Mouse (Mus musculus): Measurements from ENCODE around the gene Rexo4. TPM values are rescaled to one million over a fixed set of nuclear protein-coding genes. Genes with fewer than 3 reads are reported as not detected.
A peak's percentile ranks its signal among the peaks of the same experiment; 100 is the strongest.

The Rexo4 gene
- polyA plus RNA-seq, 1 experiment, result 82.2 TPM

GRCm38 (mm10) chr2:26973960-26974359 lies 9.8 kb upstream of the Rexo4 start:
- H3K27ac ChIP-seq (ENCODE audit: insufficient read depth, low read length), result no peak overlapping the region
- H3K4me3 ChIP-seq (ENCODE audit: insufficient read depth, low read length), result no peak overlapping the region
- H3K4me1 ChIP-seq (ENCODE audit: control insufficient read depth, insufficient read depth, low read length), result no peaks in the 10 kb centered on the region
- no peak for TF ChIP-seq CTCF (IDR thresholded peaks at IDR 0.05; ENCODE audit: extremely low read depth, insufficient read depth, low read length)
- TF ChIP-seq POLR2A (IDR thresholded peaks at IDR 0.05; ENCODE audit: extremely low read depth, insufficient read depth, low read length), result no peak

- no peak for TF ChIP-seq POLR2A (IDR thresholded peaks at IDR 0.05; ENCODE audit: extremely low read depth, insufficient read depth, low read length)
- TF ChIP-seq CTCF (IDR thresholded peaks at IDR 0.05; ENCODE audit: extremely low read depth, insufficient read depth, low read length), result no peak
These were observed 8.9 kb upstream of the Rexo4 start, which contains the start of gene Adamts13 for GRCm38 (mm10) chr2:26973116-26973515. Gene Adamts13 (plus strand): TSS chr2:26973416.

GRCm38 (mm10) chr2:26967262-26967661 lies 3.1 kb upstream of the Rexo4 start:
- TF ChIP-seq POLR2A (IDR thresholded peaks at IDR 0.05; ENCODE audit: extremely low read depth, insufficient read depth, low read length) (no peak), CTCF (IDR thresholded peaks at IDR 0.05; ENCODE audit: extremely low read depth, insufficient read depth, low read length) (no peak)
- no peak overlapping the region for H3K4me3 ChIP-seq (ENCODE audit: insufficient read depth, low read length)
- no peak overlapping the region for H3K27ac ChIP-seq (ENCODE audit: insufficient read depth, low read length)
- peaks cover 2% of the 10 kb centered on the region; the same call in 1 of the 2 replicates for H3K4me1 ChIP-seq (ENCODE audit: control insufficient read depth, insufficient read depth, low read length)

More at GRCm38 (mm10) chr2:26973116-26973515, 8.9 kb upstream of the Rexo4 start, which contains the start of gene Adamts13:
- Histone ChIP-seq H3K4me3 (ENCODE audit: insufficient read depth, low read length) (no peak within 1 kb of the TSS), H3K4me1 (ENCODE audit: control insufficient read depth, insufficient read depth, low read length) (no peaks in the 10 kb centered on the region), H3K27ac (ENCODE audit: insufficient read depth, low read length) (no peak within 1 kb of the TSS)

- Histone ChIP-seq H3K27ac (ENCODE audit: insufficient read depth, low read length) (peak overlapping the region; percentile 23; the same call in 1 of the 2 replicates), H3K4me3 (ENCODE audit: insufficient read depth, low read length) (peak overlapping the region; percentile 41), H3K4me1 (ENCODE audit: control insufficient read depth, insufficient read depth, low read length) (peaks cover 9% of the 10 kb centered on the region; the same call in 1 of the 2 replicates)
- TF ChIP-seq POLR2A (IDR thresholded peaks at IDR 0.05; ENCODE audit: extremely low read depth, insufficient read depth, low read length) (no peak), CTCF (IDR thresholded peaks at IDR 0.05; ENCODE audit: extremely low read depth, insufficient read depth, low read length) (no peak)
These were observed 661 bp upstream of the Rexo4 start for GRCm38 (mm10) chr2:26964724-26965370.

GRCm38 (mm10) chr2:26960756-26961155 lies 3.4 kb downstream of the Rexo4 start:
- H3K4me3 ChIP-seq (ENCODE audit: insufficient read depth, low read length), result no peak overlapping the region
- no peak overlapping the region for H3K27ac ChIP-seq (ENCODE audit: insufficient read depth, low read length)
- TF ChIP-seq POLR2A (IDR thresholded peaks at IDR 0.05; ENCODE audit: extremely low read depth, insufficient read depth, low read length) (no peak), CTCF (IDR thresholded peaks at IDR 0.05; ENCODE audit: extremely low read depth, insufficient read depth, low read length) (0 out of 2 replicates have a peak, but pooled peaks have one; percentile 12)
- peaks cover 9% of the 10 kb centered on the region; the same call in 1 of the 2 replicates for H3K4me1 ChIP-seq (ENCODE audit: control insufficient read depth, insufficient read depth, low read length)

- Histone ChIP-seq H3K4me3 (ENCODE audit: insufficient read depth, low read length) (no peak overlapping the region), H3K27ac (ENCODE audit: insufficient read depth, low read length) (no peak overlapping the region), H3K4me1 (ENCODE audit: control insufficient read depth, insufficient read depth, low read length) (peaks cover 7% of the 10 kb centered on the region; the same call in 1 of the 2 replicates)
- TF ChIP-seq CTCF (IDR thresholded peaks at IDR 0.05; ENCODE audit: extremely low read depth, insufficient read depth, low read length) (no peak), POLR2A (IDR thresholded peaks at IDR 0.05; ENCODE audit: extremely low read depth, insufficient read depth, low read length) (no peak)
These were observed 6.7 kb downstream of the Rexo4 start for GRCm38 (mm10) chr2:26957488-26957859.

- H3K4me1 ChIP-seq (ENCODE audit: control insufficient read depth, insufficient read depth, low read length), result peaks cover 6% of the 10 kb centered on the region; the same call in 1 of the 2 replicates
- H3K27ac ChIP-seq (ENCODE audit: insufficient read depth, low read length), result no peak overlapping the region
- H3K4me3 ChIP-seq (ENCODE audit: insufficient read depth, low read length), result no peak overlapping the region
- TF ChIP-seq CTCF (IDR thresholded peaks at IDR 0.05; ENCODE audit: extremely low read depth, insufficient read depth, low read length) (no peak), POLR2A (IDR thresholded peaks at IDR 0.05; ENCODE audit: extremely low read depth, insufficient read depth, low read length) (no peak)
These were observed 7.2 kb downstream of the Rexo4 start for GRCm38 (mm10) chr2:26956811-26957487.

- no peaks in the 10 kb centered on the region for H3K4me1 ChIP-seq (ENCODE audit: control insufficient read depth, insufficient read depth, low read length)
- TF ChIP-seq POLR2A (IDR thresholded peaks at IDR 0.05; ENCODE audit: extremely low read depth, insufficient read depth, low read length), result no peak
- TF ChIP-seq CTCF (IDR thresholded peaks at IDR 0.05; ENCODE audit: extremely low read depth, insufficient read depth, low read length), result no peak
- H3K27ac ChIP-seq (ENCODE audit: insufficient read depth, low read length), result no peak overlapping the region
- H3K4me3 ChIP-seq (ENCODE audit: insufficient read depth, low read length), result no peak overlapping the region
These were observed 9.3 kb downstream of the Rexo4 start for GRCm38 (mm10) chr2:26954735-26955395.

- H3K4me1 ChIP-seq (ENCODE audit: control insufficient read depth, insufficient read depth, low read length), result no peaks in the 10 kb centered on the region
- no peak overlapping the region for H3K27ac ChIP-seq (ENCODE audit: insufficient read depth, low read length)
- TF ChIP-seq POLR2A (IDR thresholded peaks at IDR 0.05; ENCODE audit: extremely low read depth, insufficient read depth, low read length) (no peak), CTCF (IDR thresholded peaks at IDR 0.05; ENCODE audit: extremely low read depth, insufficient read depth, low read length) (no peak)
- no peak overlapping the region for H3K4me3 ChIP-seq (ENCODE audit: insufficient read depth, low read length)
These were observed 11.3 kb downstream of the Rexo4 start for GRCm38 (mm10) chr2:26952866-26953265.

Data from cortical plate, adult 2 months (tissue).